Mouse (Mus musculus) CH12.LX (cell line): Measurements from ENCODE around the gene Olfr169. TPM values are rescaled to one million over a fixed set of nuclear protein-coding genes. Genes with fewer than 3 reads are reported as not detected.

ENCODE experiments used
- DNase-seq: peaks from one replicate; pipeline ENCODE4 v3.0.0-alpha.2; 2013; ENCODE audit errors: extremely low read depth
- H3K27ac ChIP-seq: 2 replicates; pipeline ENCODE4 v1.5.1; 2012; ENCODE audit warnings: low read depth, mild to moderate bottlenecking, control low read depth, moderate library complexity; ENCODE audit not compliant: insufficient read depth
- H3K27me3 ChIP-seq: replicated peaks from 2 replicates; pipeline ENCODE3; 2012; ENCODE audit warnings: inconsistent platforms
- H3K36me3 ChIP-seq, 2 experiments: replicated peaks in 1 of 2; 2 replicates each; pipeline versions ENCODE3 to v1.6.1; 2012; ENCODE audit warnings: inconsistent platforms in 1 of 2, low read length in 1 of 2, mild to moderate bottlenecking in 1 of 2, mixed read lengths in 1 of 2, moderate library complexity in 1 of 2; ENCODE audit not compliant: control insufficient read depth in 1 of 2, insufficient read depth in 1 of 2
- H3K4me1 ChIP-seq, 2 experiments: 2 replicates each; pipeline ENCODE4 v1.6.1; 2012; ENCODE audit warnings: inconsistent platforms in 1 of 2, moderate library complexity in 1 of 2; ENCODE audit not compliant: insufficient read depth in 2 of 2, control insufficient read depth in 1 of 2
- H3K4me2 ChIP-seq: 2 replicates; pipeline ENCODE4 v1.6.1; 2012; ENCODE audit warnings: low read depth, mild to moderate bottlenecking, control low read depth; ENCODE audit not compliant: poor library complexity, insufficient read depth, severe bottlenecking
- H3K4me3 ChIP-seq, 3 experiments: fragments of 150-350 bp in 1 of 3; sonication (generic) in 1 of 3; replicated peaks in 1 of 3; 2 replicates each; pipeline versions ENCODE3 to v1.5.1; 2011 to 2012; ENCODE audit warnings: low read depth in 2 of 3, low read length in 2 of 3, mild to moderate bottlenecking in 2 of 3, moderate library complexity in 2 of 3, control low read depth in 1 of 3, improper control_type of control experiment in 1 of 3, inconsistent platforms in 1 of 3, mixed read lengths in 1 of 3; ENCODE audit not compliant: poor library complexity in 1 of 3
- H3K79me2 ChIP-seq: replicated peaks from 2 replicates; pipeline ENCODE4 v1.6.1; 2012; ENCODE audit warnings: mild to moderate bottlenecking, moderate library complexity; ENCODE audit not compliant: control insufficient read depth, poor library complexity, insufficient read depth, severe bottlenecking; ENCODE audit errors: extremely low read depth
- H3K9ac ChIP-seq: 2 replicates; pipeline ENCODE4 v1.6.1; 2012; ENCODE audit warnings: low read depth, mild to moderate bottlenecking, control low read depth, moderate library complexity; ENCODE audit not compliant: insufficient read depth
- H3K9me3 ChIP-seq: replicated peaks from 2 replicates; pipeline ENCODE3; 2012; ENCODE audit warnings: low read length, inconsistent platforms, mixed read lengths
- TCF12 ChIP-seq: IDR thresholded peaks from 2 replicates; pipeline ENCODE4 v1.6.1; 2014; ENCODE audit warnings: low read depth, mild to moderate bottlenecking, inconsistent platforms, low read length, improper control_type of control experiment
- dilution Hi-C: fragments of 300-500 bp; cut with MboI; formaldehyde crosslinking; loops from 2 replicates; pipeline ENCODE4 v1.14.3; 2020; ENCODE audit warnings: low sequenced_read_pairs; ENCODE audit not compliant: extremely low pct_unique_long_range_greater_than_20kb, extremely low pct_ligation_motif_present
- in situ Hi-C: fragments of 300-500 bp; cut with MboI; formaldehyde crosslinking; loops from 3 replicates; pipeline ENCODE4 v1.14.3; 2019; ENCODE audit warnings: low sequenced_read_pairs, low pct_ligation_motif_present, low pct_unique_long_range_greater_than_20kb, mixed read lengths
- polyA plus RNA-seq: library from polyadenylated mRNA; unstranded; fragments of >175 nt; gene quantifications from 2 replicates; pipeline ENCODE4 v1.2.1, GENCODE M21; 2012; ENCODE audit warnings: low read depth; ENCODE audit not compliant: insufficient read length
- total RNA-seq, 2 experiments: library from RNA; depleted of rRNA; stranded (reverse); fragments of 300-350 nt in 1 of 2; fragments of >200 nt in 1 of 2; gene quantifications; 2 replicates each; pipeline ENCODE4 v1.2.3; 2012 to 2014

The Olfr169 gene
- total and polyA plus RNA-seq, 3 experiments, result not detected

GRCm38 (mm10) chr16:19522166-19522565 is 49.4 kb downstream of the Olfr169 start, which contains the start of gene Olfr167:
Gene Olfr167 (minus strand): TSS chr16:19522266.
- H3K27me3 ChIP-seq, result no peaks in the 10 kb centered on the region
- in situ Hi-C loops, result no loop called here

More at GRCm38 (mm10) chr16:19522166-19522565, 49.4 kb downstream of the Olfr169 start, which contains the start of gene Olfr167:
- H3K9ac ChIP-seq, result no peak within 1 kb of the TSS
- H3K4me3 ChIP-seq, result no peak within 1 kb of the TSS
- no peaks in the 10 kb centered on the region for H3K36me3 ChIP-seq
- no peak for TF ChIP-seq TCF12
- H3K4me2 ChIP-seq, result no peak within 1 kb of the TSS
- H3K4me1 ChIP-seq, result no peaks in the 10 kb centered on the region
- no peaks in the 10 kb centered on the region for H3K79me2 ChIP-seq
- no peak within 1 kb of the TSS for H3K27ac ChIP-seq
- H3K9me3 ChIP-seq, result no peaks in the 10 kb centered on the region
- no peak for DNase-seq
- dilution Hi-C loops, result no loop called here

Other genes starting within 250 kb of the Olfr169 start
- gene Olfr165, start 148.7 kb downstream of the Olfr169 start, total RNA-seq (2012; rRNA removed), result not detected in 2 replicates
- not detected in 2 replicates for gene Olfr165, start 148.7 kb downstream of the Olfr169 start, total RNA-seq (2014; rRNA removed)
- gene Olfr165, start 148.7 kb downstream of the Olfr169 start, polyA plus RNA-seq, result not detected in 2 replicates
- gene Olfr166, start 88.1 kb downstream of the Olfr169 start, total RNA-seq (2012; rRNA removed), result 0.08 TPM in 2 replicates
- 0.07 TPM in 2 replicates for gene Olfr166, start 88.1 kb downstream of the Olfr169 start, total RNA-seq (2014; rRNA removed)
- 0.06 TPM in 1 of 2 replicates, not detected in the other for gene Olfr166, start 88.1 kb downstream of the Olfr169 start, polyA plus RNA-seq
- gene Olfr167, start 49.5 kb downstream of the Olfr169 start, total RNA-seq (2012; rRNA removed), result not detected in 2 replicates
- not detected in 2 replicates for gene Olfr167, start 49.5 kb downstream of the Olfr169 start, total RNA-seq (2014; rRNA removed)
- gene Olfr167, start 49.5 kb downstream of the Olfr169 start, polyA plus RNA-seq, result not detected in 2 replicates
- gene Olfr168, start 36.3 kb downstream of the Olfr169 start, total RNA-seq (2012; rRNA removed), result not detected in 2 replicates
- gene Olfr168, start 36.3 kb downstream of the Olfr169 start, total RNA-seq (2014; rRNA removed), result not detected in 2 replicates
- gene Olfr168, start 36.3 kb downstream of the Olfr169 start, polyA plus RNA-seq, result not detected in 2 replicates
- gene Olfr170, start 40.1 kb upstream of the Olfr169 start, total RNA-seq (2012; rRNA removed), result not detected in 2 replicates
- gene Olfr170, start 40.1 kb upstream of the Olfr169 start, total RNA-seq (2014; rRNA removed), result not detected in 2 replicates
- gene Olfr170, start 40.1 kb upstream of the Olfr169 start, polyA plus RNA-seq, result not detected in 2 replicates
- not detected in 2 replicates for gene Olfr171, start 58.1 kb upstream of the Olfr169 start, total RNA-seq (2012; rRNA removed)
- not detected in 2 replicates for gene Olfr171, start 58.1 kb upstream of the Olfr169 start, total RNA-seq (2014; rRNA removed)
- gene Olfr171, start 58.1 kb upstream of the Olfr169 start, polyA plus RNA-seq, result not detected in 2 replicates
- 0.04 TPM in 1 of 2 replicates, not detected in the other for gene Lamp3, start 134.6 kb upstream of the Olfr169 start, total RNA-seq (2012; rRNA removed)
- 0.26 TPM in 2 replicates for gene Lamp3, start 134.6 kb upstream of the Olfr169 start, total RNA-seq (2014; rRNA removed)
- gene Lamp3, start 134.6 kb upstream of the Olfr169 start, polyA plus RNA-seq, result 0.11 and 0.16 TPM in 2 replicates
- gene B3gnt5, start 188.4 kb upstream of the Olfr169 start, total RNA-seq (2012; rRNA removed), result 1.6 and 1.9 TPM in 2 replicates
- 6.3 and 6.5 TPM in 2 replicates for gene B3gnt5, start 188.4 kb upstream of the Olfr169 start, total RNA-seq (2014; rRNA removed)
- gene B3gnt5, start 188.4 kb upstream of the Olfr169 start, polyA plus RNA-seq, result 3.1 and 3.4 TPM in 2 replicates